Comparison of ENCODE assay signal across 19 mouse cellular contexts in genomic region chr1:131103776-131104424, GRCm38 (mm10). TPM values are rescaled to one million over a fixed set of nuclear protein-coding genes. Genes with fewer than 3 reads are reported as not detected.
DNase-seq lines count a peak whose midpoint lies in the region; ATAC-seq lines count a peak whose summit lies in the region.
"Had no signal": no experiment of that assay in that cellular context is flagged by ENCODE, and none has a peak within 500 bp of the region (broad histone marks: within the 10 kb centered on the region; RNA-seq: fewer than 3 reads in every experiment).

No protein-coding gene starts in this region.

- H3K4me3 ChIP-seq in heart, embryonic 15.5 days = no peak overlapping the region
- H3K4me3 ChIP-seq: embryonic facial prominence, embryonic 13.5 days; hindbrain, embryonic 12.5 days; layer of hippocampus, adult 2 months; neural tube, embryonic 13.5 days had no signal

- no peaks in the 10 kb centered on the region for H3K36me3 ChIP-seq in heart, embryonic 15.5 days
- H3K36me3 ChIP-seq: embryonic facial prominence, embryonic 13.5 days; hindbrain, embryonic 12.5 days; neural tube, embryonic 13.5 days had no signal

- H3K4me1 ChIP-seq in heart, embryonic 15.5 days (replicated peaks) = peaks cover 24% of the 10 kb centered on the region
- H3K4me1 ChIP-seq: hindbrain, embryonic 12.5 days; neural tube, embryonic 13.5 days had no signal

- no peak for DNase-seq in heart, postnatal 36 days
- peak; percentile 59 to 63 for DNase-seq in B cell, adult 2 months
- DNase-seq in thymus, postnatal 10 days (ENCODE audit: low spot score in 2 of 2) = no peak
- no peak for DNase-seq in layer of hippocampus, postnatal 10 days (ENCODE audit: low spot score in 2 of 2)
- DNase-seq in frontal cortex, postnatal 14 days (ENCODE audit: low spot score in 2 of 2) = no peak
- DNase-seq: adrenal gland, adult 8-10 months; cerebellum, postnatal 14 days; kidney, adult 2 months; left cerebral cortex, postnatal 4 days; lung, postnatal 10 days had no signal

- H3K27me3 ChIP-seq in heart, embryonic 15.5 days = no peaks in the 10 kb centered on the region
- H3K27me3 ChIP-seq: embryonic facial prominence, embryonic 13.5 days; hindbrain, embryonic 12.5 days; neural tube, embryonic 13.5 days had no signal

- WGBS in heart, embryonic 15.5 days = 44% methylated on average over 10 of the region's 10 CpGs

- no peak overlapping the region for H3K9ac ChIP-seq in heart, embryonic 15.5 days
- H3K9ac ChIP-seq: embryonic facial prominence, embryonic 13.5 days; hindbrain, embryonic 12.5 days; neural tube, embryonic 13.5 days had no signal

- H3K4me2 ChIP-seq in heart, embryonic 15.5 days = peak overlapping the region; percentile 6; the same call in 1 of the 2 replicates
- H3K4me2 ChIP-seq: embryonic facial prominence, embryonic 13.5 days; hindbrain, embryonic 12.5 days; neural tube, embryonic 13.5 days had no signal

- H3K9me3 ChIP-seq in heart, embryonic 15.5 days (replicated peaks) = no peaks in the 10 kb centered on the region
- H3K9me3 ChIP-seq: embryonic facial prominence, embryonic 13.5 days; hindbrain, embryonic 12.5 days; neural tube, embryonic 13.5 days had no signal

- no peak for ATAC-seq in heart, embryonic 15.5 days (replicated peaks; ENCODE audit: insufficient number of reproducible peaks, insufficient read depth, low FRiP score, low read depth)
- ATAC-seq in granulocyte monocyte progenitor cell, adult 5-6 weeks (replicated peaks; ENCODE audit: poor library complexity, severe bottlenecking) = peak; percentile 92
- peak; percentile 95 for ATAC-seq in megakaryocyte, adult 5-6 weeks (ENCODE audit: poor library complexity, severe bottlenecking)
- ATAC-seq: midbrain, embryonic 16.5 days had no signal

- H3K27ac ChIP-seq in heart, embryonic 15.5 days = 0 out of 2 replicates have a peak overlapping the region, but pooled peaks have one; percentile 7
- H3K27ac ChIP-seq: embryonic facial prominence, embryonic 13.5 days; hindbrain, embryonic 12.5 days; layer of hippocampus, adult 2 months; neural tube, embryonic 13.5 days had no signal

- intact Hi-C loops in heart, postnatal 36 days (cut with DNase I) = no loop called here

RNA-seq across cellular contexts. Expression of gene Mapkapk2, which starts 6.3 kb away (rescaled TPM):
- 57.5 and 69.4 TPM in 2 replicates for polyA plus RNA-seq in heart, embryonic 15.5 days (2015; fragmentation: Nextera tagmentation; extraction: Ambion mirVana)
- 100 to 1,000 TPM; 292 to 300 TPM for total RNA-seq in heart, postnatal 36 days (2021)
- 212 and 254 TPM in 2 replicates for total RNA-seq in granulocyte monocyte progenitor cell, adult 5-6 weeks (2014; fragmentation: Nextera tagmentation)
- total RNA-seq in granulocyte monocyte progenitor cell, adult 5-6 weeks (2017) = 209 and 233 TPM in 2 replicates
- 210 and 215 TPM in 2 replicates for total RNA-seq in megakaryocyte, adult 5-6 weeks (2015)
- 210 and 216 TPM in 2 replicates for total RNA-seq in megakaryocyte, adult 5-6 weeks (2017)
- 10 to 100 TPM; 31.2 to 34.0 TPM for total RNA-seq in layer of hippocampus, postnatal 10 days (2021)

RNA-seq across cellular contexts. Expression of gene Dyrk3, which starts 34.2 kb away (rescaled TPM):
- 1.7 and 2.5 TPM in 2 replicates for polyA plus RNA-seq in heart, embryonic 15.5 days (2015; fragmentation: Nextera tagmentation; extraction: Ambion mirVana)
- total RNA-seq in heart, postnatal 36 days (2021) = under 1 TPM; 0.14 to 0.33 TPM
- 6.1 and 6.2 TPM in 2 replicates for total RNA-seq in granulocyte monocyte progenitor cell, adult 5-6 weeks (2014; fragmentation: Nextera tagmentation)
- total RNA-seq in granulocyte monocyte progenitor cell, adult 5-6 weeks (2017) = 4.1 and 6.3 TPM in 2 replicates
- total RNA-seq in megakaryocyte, adult 5-6 weeks (2015) = 3.4 and 4.6 TPM in 2 replicates
- 4.1 and 4.8 TPM in 2 replicates for total RNA-seq in megakaryocyte, adult 5-6 weeks (2017)
- 10 to 100 TPM; 14.0 to 15.3 TPM for total RNA-seq in layer of hippocampus, postnatal 10 days (2021)
- total RNA-seq: gastrocnemius, adult 18-20 months had no signal

RNA-seq across cellular contexts. Expression of gene Eif2d, which starts 49.1 kb away (rescaled TPM):
- polyA plus RNA-seq in heart, embryonic 15.5 days (2015; fragmentation: Nextera tagmentation; extraction: Ambion mirVana) = 41.2 and 47.9 TPM in 2 replicates
- total RNA-seq in heart, postnatal 36 days (2021) = 10 to 100 TPM; 34.0 to 39.3 TPM
- total RNA-seq in granulocyte monocyte progenitor cell, adult 5-6 weeks (2014; fragmentation: Nextera tagmentation) = 43.3 and 44.9 TPM in 2 replicates
- 17.1 and 25.6 TPM in 2 replicates for total RNA-seq in granulocyte monocyte progenitor cell, adult 5-6 weeks (2017)
- 28.7 and 31.0 TPM in 2 replicates for total RNA-seq in megakaryocyte, adult 5-6 weeks (2015)
- 23.1 and 24.5 TPM in 2 replicates for total RNA-seq in megakaryocyte, adult 5-6 weeks (2017)
- total RNA-seq in layer of hippocampus, postnatal 10 days (2021) = 10 to 100 TPM; 37.7 to 39.7 TPM

Comparison
In these comparisons a context has a peak if more than half of its experiments do, and no peak if none do; other contexts are left out.
1. DNase-seq: peak in B cell, adult 2 months (2 of 2); none in heart, postnatal 36 days (0 of 2), thymus, postnatal 10 days (0 of 2), layer of hippocampus, postnatal 10 days (0 of 2) and frontal cortex, postnatal 14 days (0 of 2).
2. RNA of gene Mapkapk2, which starts 6.3 kb away (total RNA-seq): 292 to 300 TPM in heart, postnatal 36 days, 209 to 254 TPM in granulocyte monocyte progenitor cell, adult 5-6 weeks and 210 to 216 TPM in megakaryocyte, adult 5-6 weeks; 31.2 to 34.0 TPM in layer of hippocampus, postnatal 10 days; every median in the first group is over 4 times any median in the second.